Mouse (Mus musculus): ENCODE measurements around the gene Vmp1.

GRCm38 (mm10) chr11:86582543-86583260, 100.9 kb downstream of the Vmp1 start:
- TF ChIP-seq CTCF (IDR thresholded peaks at IDR 0.05; ENCODE audit: low read depth, low read length) (no peak), POLR2A (IDR thresholded peaks at IDR 0.05; ENCODE audit: borderline replicate concordance, low read depth, low read length) (no peak)
